Mouse (Mus musculus) CH12.LX (cell line): Measurements from ENCODE around the gene Ffar1. TPM values are rescaled to one million over a fixed set of nuclear protein-coding genes. Genes with fewer than 3 reads are reported as not detected.

ENCODE experiments used
- DNase-seq: peaks from one replicate; pipeline ENCODE4 v3.0.0-alpha.2; 2013; ENCODE audit errors: extremely low read depth
- H3K27ac ChIP-seq: 2 replicates; pipeline ENCODE4 v1.5.1; 2012; ENCODE audit warnings: low read depth, mild to moderate bottlenecking, control low read depth, moderate library complexity; ENCODE audit not compliant: insufficient read depth
- H3K27me3 ChIP-seq: replicated peaks from 2 replicates; pipeline ENCODE3; 2012; ENCODE audit warnings: inconsistent platforms
- H3K36me3 ChIP-seq, 2 experiments: replicated peaks in 1 of 2; 2 replicates each; pipeline versions ENCODE3 to v1.6.1; 2012; ENCODE audit warnings: inconsistent platforms in 1 of 2, low read length in 1 of 2, mild to moderate bottlenecking in 1 of 2, mixed read lengths in 1 of 2, moderate library complexity in 1 of 2; ENCODE audit not compliant: control insufficient read depth in 1 of 2, insufficient read depth in 1 of 2
- H3K4me1 ChIP-seq, 2 experiments: 2 replicates each; pipeline ENCODE4 v1.6.1; 2012; ENCODE audit warnings: inconsistent platforms in 1 of 2, moderate library complexity in 1 of 2; ENCODE audit not compliant: insufficient read depth in 2 of 2, control insufficient read depth in 1 of 2
- H3K4me2 ChIP-seq: 2 replicates; pipeline ENCODE4 v1.6.1; 2012; ENCODE audit warnings: low read depth, mild to moderate bottlenecking, control low read depth; ENCODE audit not compliant: poor library complexity, insufficient read depth, severe bottlenecking
- H3K4me3 ChIP-seq, 3 experiments: fragments of 150-350 bp in 1 of 3; sonication (generic) in 1 of 3; replicated peaks in 1 of 3; 2 replicates each; pipeline versions ENCODE3 to v1.5.1; 2011 to 2012; ENCODE audit warnings: low read depth in 2 of 3, low read length in 2 of 3, mild to moderate bottlenecking in 2 of 3, moderate library complexity in 2 of 3, control low read depth in 1 of 3, improper control_type of control experiment in 1 of 3, inconsistent platforms in 1 of 3, mixed read lengths in 1 of 3; ENCODE audit not compliant: poor library complexity in 1 of 3
- H3K79me2 ChIP-seq: replicated peaks from 2 replicates; pipeline ENCODE4 v1.6.1; 2012; ENCODE audit warnings: mild to moderate bottlenecking, moderate library complexity; ENCODE audit not compliant: control insufficient read depth, poor library complexity, insufficient read depth, severe bottlenecking; ENCODE audit errors: extremely low read depth
- H3K9ac ChIP-seq: 2 replicates; pipeline ENCODE4 v1.6.1; 2012; ENCODE audit warnings: low read depth, mild to moderate bottlenecking, control low read depth, moderate library complexity; ENCODE audit not compliant: insufficient read depth
- H3K9me3 ChIP-seq: replicated peaks from 2 replicates; pipeline ENCODE3; 2012; ENCODE audit warnings: low read length, inconsistent platforms, mixed read lengths
- CHD1 ChIP-seq: IDR thresholded peaks from 2 replicates; pipeline ENCODE4 v1.6.1; 2012; ENCODE audit warnings: low read depth, low read length, improper control_type of control experiment, inconsistent platforms
- CHD2 ChIP-seq: IDR thresholded peaks from 2 replicates; pipeline ENCODE4 v1.6.1; 2011; ENCODE audit warnings: low read length, improper control_type of control experiment
- CTCF ChIP-seq, 2 experiments: IDR thresholded peaks in 1 of 2; conservative IDR thresholded peaks in 1 of 2; 2 replicates each; pipeline ENCODE4 v1.5.1; 2011 to 2012; ENCODE audit warnings: low read depth in 2 of 2, low read length in 2 of 2, improper control_type of control experiment in 1 of 2, inconsistent platforms in 1 of 2, mild to moderate bottlenecking in 1 of 2, moderate library complexity in 1 of 2
- E2F4 ChIP-seq: IDR thresholded peaks from 2 replicates; pipeline ENCODE4 v1.6.1; 2011; ENCODE audit warnings: low read depth, low read length, improper control_type of control experiment; ENCODE audit not compliant: insufficient replicate concordance
- ELF1 ChIP-seq: IDR thresholded peaks from 2 replicates; pipeline ENCODE4 v1.6.1; 2014; ENCODE audit warnings: low read depth, mild to moderate bottlenecking, inconsistent platforms, low read length, improper control_type of control experiment
- EP300 ChIP-seq: IDR thresholded peaks from 2 replicates; pipeline ENCODE4 v1.6.1; 2011; ENCODE audit warnings: low read length, improper control_type of control experiment
- ETS1 ChIP-seq: conservative IDR thresholded peaks from 2 replicates; pipeline ENCODE4 v1.6.1; 2012; ENCODE audit warnings: low read depth, mild to moderate bottlenecking, inconsistent platforms, low read length, improper control_type of control experiment, moderate library complexity
- JUN ChIP-seq: IDR thresholded peaks from 2 replicates; pipeline ENCODE4 v1.6.1; 2011; ENCODE audit warnings: low read depth, mild to moderate bottlenecking, low read length, improper control_type of control experiment, moderate library complexity; ENCODE audit not compliant: insufficient read depth
- JUND ChIP-seq: conservative IDR thresholded peaks from 2 replicates; pipeline ENCODE4 v1.6.1; 2011; ENCODE audit warnings: low read depth, low read length, improper control_type of control experiment
- KAT2A ChIP-seq: IDR thresholded peaks from 2 replicates; pipeline ENCODE4 v1.6.1; 2012; ENCODE audit warnings: low read length, improper control_type of control experiment, inconsistent platforms; ENCODE audit not compliant: insufficient replicate concordance
- MAFK ChIP-seq: IDR thresholded peaks from 2 replicates; pipeline ENCODE4 v1.6.1; 2011; ENCODE audit warnings: low read length, improper control_type of control experiment; ENCODE audit not compliant: insufficient replicate concordance
- MAX ChIP-seq: IDR thresholded peaks from 2 replicates; pipeline ENCODE4 v1.6.1; 2011; ENCODE audit warnings: low read length, improper control_type of control experiment
- MXI1 ChIP-seq: IDR thresholded peaks from 2 replicates; pipeline ENCODE4 v1.6.1; 2011; ENCODE audit warnings: mild to moderate bottlenecking, low read depth, low read length, improper control_type of control experiment
- NELFE ChIP-seq: IDR thresholded peaks from 2 replicates; pipeline ENCODE4 v1.6.1; 2011; ENCODE audit warnings: low read depth, low read length, improper control_type of control experiment
- NRF1 ChIP-seq: IDR thresholded peaks from 2 replicates; pipeline ENCODE4 v1.6.1; 2014; ENCODE audit warnings: low read depth, mild to moderate bottlenecking, inconsistent platforms, low read length, improper control_type of control experiment, moderate library complexity
- POLR2A ChIP-seq: IDR thresholded peaks from 2 replicates; pipeline ENCODE4 v1.6.1; 2011; ENCODE audit warnings: low read depth, mild to moderate bottlenecking, improper control_type of control experiment, low read length
- RAD21 ChIP-seq: IDR thresholded peaks from 2 replicates; pipeline ENCODE4 v1.6.1; 2011; ENCODE audit warnings: low read depth, mild to moderate bottlenecking, low read length, improper control_type of control experiment, moderate library complexity
- RCOR1 ChIP-seq: conservative IDR thresholded peaks from 2 replicates; pipeline ENCODE4 v1.6.1; 2012; ENCODE audit warnings: low read depth, mild to moderate bottlenecking, inconsistent platforms, low read length, improper control_type of control experiment
- SMC3 ChIP-seq: IDR thresholded peaks from 2 replicates; pipeline ENCODE4 v1.6.1; 2011; ENCODE audit warnings: low read depth, low read length, improper control_type of control experiment
- TBP ChIP-seq: conservative IDR thresholded peaks from 2 replicates; pipeline ENCODE4 v1.6.1; 2011; ENCODE audit warnings: low read depth, low read length, improper control_type of control experiment
- USF1 ChIP-seq: IDR thresholded peaks from 2 replicates; pipeline ENCODE4 v1.6.1; 2014; ENCODE audit warnings: low read depth, mild to moderate bottlenecking, inconsistent platforms, low read length, improper control_type of control experiment
- ZC3H11A ChIP-seq: IDR thresholded peaks from 2 replicates; pipeline ENCODE4 v1.6.1; 2012; ENCODE audit warnings: low read depth, mild to moderate bottlenecking, inconsistent platforms, low read length, improper control_type of control experiment
- ZKSCAN1 ChIP-seq: IDR thresholded peaks from 2 replicates; pipeline ENCODE4 v1.6.1; 2012; ENCODE audit warnings: low read depth, inconsistent platforms, low read length, improper control_type of control experiment, borderline replicate concordance
- ZMIZ1 ChIP-seq: IDR thresholded peaks from 2 replicates; pipeline ENCODE4 v1.6.1; 2012; ENCODE audit warnings: low read depth, mild to moderate bottlenecking, inconsistent platforms, low read length, improper control_type of control experiment
- ZNF384 ChIP-seq: IDR thresholded peaks from 2 replicates; pipeline ENCODE4 v1.6.1; 2012; ENCODE audit warnings: low read depth, low read length, improper control_type of control experiment, inconsistent platforms
- dilution Hi-C: fragments of 300-500 bp; cut with MboI; formaldehyde crosslinking; loops from 2 replicates; pipeline ENCODE4 v1.14.3; 2020; ENCODE audit warnings: low sequenced_read_pairs; ENCODE audit not compliant: extremely low pct_unique_long_range_greater_than_20kb, extremely low pct_ligation_motif_present
- in situ Hi-C: fragments of 300-500 bp; cut with MboI; formaldehyde crosslinking; loops from 3 replicates; pipeline ENCODE4 v1.14.3; 2019; ENCODE audit warnings: low sequenced_read_pairs, low pct_ligation_motif_present, low pct_unique_long_range_greater_than_20kb, mixed read lengths
- polyA plus RNA-seq: library from polyadenylated mRNA; unstranded; fragments of >175 nt; gene quantifications from 2 replicates; pipeline ENCODE4 v1.2.1, GENCODE M21; 2012; ENCODE audit warnings: low read depth; ENCODE audit not compliant: insufficient read length
- total RNA-seq, 2 experiments: library from RNA; depleted of rRNA; stranded (reverse); fragments of 300-350 nt in 1 of 2; fragments of >200 nt in 1 of 2; gene quantifications; 2 replicates each; pipeline ENCODE4 v1.2.3; 2012 to 2014

Ffar1 gene
- total and polyA plus RNA-seq, 3 experiments: 0.34 to 17.2 (median 1.2) TPM

- TF ChIP-seq RAD21 (peak; percentile 33), ZKSCAN1 (no peak), CHD2 (peak; percentile 90), MAX (peak; percentile 24; the same call in 1 of the 2 replicates), ELF1 (peak; percentile 57), KAT2A (no peak), EP300 (peak; percentile 97), ZC3H11A (no peak), RCOR1 (peak; percentile 71), NELFE (no peak; the same call in 1 of the 2 replicates), MXI1 (peak; percentile 60)
These were observed 26.3 kb upstream of the Ffar1 start (continued) for GRCm38 (mm10) chr7:30887568-30888188.

- H3K9ac ChIP-seq: no peak overlapping the region
- peaks cover 0 to 3% of the 10 kb centered on the region in 2 experiments for H3K36me3 ChIP-seq
- TF ChIP-seq MXI1 (no peak), EP300 (no peak), MAFK (no peak), JUN (no peak), JUND (no peak), USF1 (no peak), NELFE (no peak), ZKSCAN1 (no peak), TBP (no peak), ZNF384 (no peak), CHD1 (no peak), ZMIZ1 (no peak), E2F4 (no peak), POLR2A (no peak), ETS1 (no peak), CTCF (conservative IDR thresholded peaks at IDR 0.05 in 1 of 2, IDR thresholded peaks at IDR 0.05 in 1 of 2; ENCODE audit: low read depth in 2 of 2, low read length in 2 of 2) (no peak), ZC3H11A (no peak), NRF1 (no peak), SMC3 (no peak)
- no peaks in the 10 kb centered on the region for H3K79me2 ChIP-seq
- no peaks in the 10 kb centered on the region for H3K27me3 ChIP-seq
- H3K9me3 ChIP-seq: peaks cover 10% of the 10 kb centered on the region
- no peak for DNase-seq
- H3K27ac ChIP-seq: peak overlapping the region; percentile 53; the same call in 1 of the 2 replicates
- peaks cover 30 to 76% of the 10 kb centered on the region in 2 experiments for H3K4me1 ChIP-seq
- H3K4me3 ChIP-seq: no peak overlapping the region
- H3K4me2 ChIP-seq: 0 out of 2 replicates have a peak overlapping the region, but pooled peaks have one; percentile 53
- in situ Hi-C loops (no loop called here), dilution Hi-C loops (no loop called here)
These were observed 25.5 kb upstream of the Ffar1 start for GRCm38 (mm10) chr7:30886852-30887251.
